Mouse (Mus musculus): ENCODE results near the gene Oscar. TPM values are rescaled to one million over a fixed set of nuclear protein-coding genes. Genes with fewer than 3 reads are reported as not detected.
A peak's percentile ranks its signal among the peaks of the same experiment; 100 is the strongest.

Gene Oscar
- 0.43 and 0.44 TPM in 2 replicates for polyA plus RNA-seq (2012; rRNA removed)

- no peak for DNase-seq (ENCODE audit: low spot score)
These were observed at the start of gene Oscar for GRCm38 (mm10) chr7:3616057-3616388. TSS of gene Oscar (minus strand) at chr7:3616157.

DNA sequence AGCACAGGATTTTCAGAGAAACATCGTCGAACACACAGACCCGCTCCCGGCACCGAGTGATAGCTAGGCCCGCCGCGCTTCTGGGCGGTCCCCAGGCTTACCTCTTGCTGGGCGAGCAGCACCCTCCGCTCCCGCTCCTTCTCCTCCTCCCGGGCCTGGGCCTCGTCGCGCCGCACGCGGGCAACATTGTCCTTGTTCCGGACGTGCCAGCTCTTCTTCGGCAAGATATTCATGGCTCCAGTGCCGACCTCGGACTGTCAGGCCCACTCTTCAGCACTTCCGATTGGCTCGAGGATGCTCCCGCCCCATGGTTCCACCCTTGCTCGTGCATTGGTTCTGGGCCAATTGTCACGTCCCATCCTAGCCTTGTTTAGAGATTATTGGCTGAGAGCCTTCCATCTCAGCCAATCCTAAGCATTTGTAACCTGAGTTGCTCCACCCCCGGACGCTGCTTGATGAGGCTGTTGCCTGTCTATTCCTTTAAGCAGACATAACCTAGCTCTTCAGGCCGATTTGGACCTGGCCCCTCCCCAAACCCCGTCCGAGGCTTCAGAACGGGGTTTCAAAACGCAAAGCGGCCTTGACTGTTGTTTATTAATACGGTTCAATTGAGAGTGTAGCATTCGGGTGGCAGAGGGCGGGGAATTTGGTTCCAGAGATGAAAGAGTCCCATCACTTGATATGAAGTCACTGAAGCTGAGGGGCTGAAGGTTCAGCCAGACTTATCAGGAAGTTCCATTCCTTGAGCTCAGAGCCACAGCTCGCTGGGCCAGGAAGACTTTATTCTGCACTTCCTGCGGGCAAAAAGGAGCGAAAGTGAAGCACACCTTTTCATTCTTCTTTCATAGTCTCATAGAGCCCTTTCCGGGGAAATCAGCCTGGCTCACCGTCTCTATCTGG lies 49.5 kb upstream of the Oscar start, which contains the start of gene Leng1:
TSS of gene Leng1 (minus strand) at position 626 of the 900 bp plus-strand sequence.
- DNase-seq (ENCODE audit: low spot score) = peak; percentile 86

DNA sequence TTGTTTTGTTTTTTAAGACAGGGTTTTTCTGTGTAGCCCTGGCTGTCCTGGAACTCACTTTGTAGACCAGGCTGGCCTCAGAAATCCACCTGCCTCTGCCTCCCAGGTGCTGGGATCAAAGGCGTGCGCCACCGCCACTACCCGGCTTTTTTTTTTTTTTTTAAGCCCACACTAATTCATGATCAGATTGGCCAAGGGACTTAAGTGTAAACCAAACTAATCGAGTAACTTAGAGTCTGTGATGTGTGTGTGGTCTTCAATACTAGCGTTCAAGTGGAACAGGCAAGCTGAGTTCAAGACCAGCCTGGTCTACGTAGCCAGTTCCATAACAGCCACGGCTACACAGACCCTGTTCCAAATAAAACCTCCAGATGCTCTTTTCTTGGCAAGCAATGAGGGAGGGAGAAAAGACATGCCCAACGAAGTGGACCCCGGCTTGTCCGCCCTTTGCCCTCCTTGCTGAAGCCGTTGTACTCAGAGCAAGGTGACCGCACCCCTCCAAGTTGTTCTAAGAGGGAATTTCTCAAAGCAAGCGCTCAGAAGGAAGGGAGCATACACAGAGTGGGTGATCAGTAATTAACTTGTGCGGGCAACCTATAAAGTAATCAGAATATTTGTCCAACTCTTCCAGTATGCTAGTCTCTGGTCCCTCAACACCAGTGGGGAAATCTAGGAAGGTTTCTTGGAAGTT lies 48.7 kb upstream of the Oscar start:
- no peak for DNase-seq (ENCODE audit: low spot score)

- no peak for DNase-seq (ENCODE audit: low spot score)
These were observed 42.6 kb upstream of the Oscar start for GRCm38 (mm10) chr7:3658578-3658977.

DNA sequence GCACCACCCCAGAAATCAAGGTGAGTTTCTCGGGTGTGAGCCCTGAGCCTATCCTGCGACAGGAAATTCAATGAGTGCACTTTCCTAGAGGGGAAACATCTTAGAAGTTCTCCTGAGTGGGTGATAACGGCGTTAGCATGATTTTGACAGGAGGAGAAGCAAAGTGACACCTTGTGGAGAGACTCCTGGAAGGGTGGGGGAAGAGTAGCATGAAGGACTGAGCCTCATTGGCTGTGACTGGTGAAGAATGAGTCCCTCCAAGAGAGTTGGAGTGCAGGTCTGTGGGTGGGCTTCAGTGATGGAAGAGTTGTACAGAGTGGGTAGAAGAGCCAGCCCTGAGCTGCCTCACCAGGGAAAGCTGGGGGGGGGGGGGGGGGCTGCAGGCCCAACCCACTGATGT lies 41.0 kb upstream of the Oscar start:
- DNase-seq (ENCODE audit: low spot score) = no peak

DNA sequence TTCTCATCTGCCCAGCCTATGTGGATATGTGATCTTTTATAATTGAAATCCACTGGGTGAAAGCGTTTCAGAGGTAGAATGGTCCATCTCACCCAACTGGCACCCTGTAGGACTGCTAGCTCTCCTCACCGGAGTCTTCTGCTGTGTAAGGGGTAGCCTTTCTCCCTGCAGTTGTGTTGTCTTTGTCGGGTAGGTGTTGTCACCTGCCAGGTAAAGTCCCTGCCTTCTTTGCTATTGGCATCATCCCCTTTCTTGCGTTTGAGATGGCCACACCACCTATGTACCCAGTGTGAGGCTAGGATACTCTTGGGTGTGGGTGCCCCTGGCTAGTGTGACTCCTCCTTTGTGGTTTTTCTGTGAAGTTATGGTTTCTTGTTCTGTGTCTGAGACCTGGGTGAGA lies 30.7 kb upstream of the Oscar start:
- no peak for DNase-seq (ENCODE audit: low spot score)

GRCm38 (mm10) chr7:3646188-3646587 lies 30.2 kb upstream of the Oscar start:
- DNase-seq (ENCODE audit: low spot score) = no peak

DNA sequence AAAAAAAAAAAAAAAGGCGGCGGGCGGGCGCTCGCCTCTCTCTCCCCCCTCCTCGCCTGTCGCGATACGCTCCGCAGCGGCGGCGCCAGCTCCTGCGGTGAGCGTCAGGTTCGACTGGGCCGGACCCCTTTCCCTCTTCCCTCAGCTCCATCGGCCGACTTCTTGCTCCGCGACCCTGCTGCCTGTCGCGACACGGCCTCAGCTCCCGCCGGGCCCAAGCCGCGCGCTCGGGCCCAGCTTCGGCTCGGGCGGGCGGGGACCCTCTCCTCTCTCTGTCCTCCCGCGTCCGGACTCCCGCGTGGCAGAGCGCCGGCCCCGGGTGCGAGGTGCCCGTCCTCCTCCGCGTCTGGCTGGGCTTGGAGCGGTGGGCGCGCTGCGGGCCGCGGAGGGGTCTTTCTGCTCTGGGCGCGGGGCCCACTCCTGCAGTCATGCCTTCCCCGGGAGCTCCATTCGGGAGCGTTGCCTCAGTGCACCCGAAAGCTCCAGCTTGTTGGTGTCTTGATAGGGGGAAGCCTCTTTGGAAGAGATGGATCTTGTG lies 29.6 kb upstream of the Oscar start:
- no peak for DNase-seq (ENCODE audit: low spot score)

DNA sequence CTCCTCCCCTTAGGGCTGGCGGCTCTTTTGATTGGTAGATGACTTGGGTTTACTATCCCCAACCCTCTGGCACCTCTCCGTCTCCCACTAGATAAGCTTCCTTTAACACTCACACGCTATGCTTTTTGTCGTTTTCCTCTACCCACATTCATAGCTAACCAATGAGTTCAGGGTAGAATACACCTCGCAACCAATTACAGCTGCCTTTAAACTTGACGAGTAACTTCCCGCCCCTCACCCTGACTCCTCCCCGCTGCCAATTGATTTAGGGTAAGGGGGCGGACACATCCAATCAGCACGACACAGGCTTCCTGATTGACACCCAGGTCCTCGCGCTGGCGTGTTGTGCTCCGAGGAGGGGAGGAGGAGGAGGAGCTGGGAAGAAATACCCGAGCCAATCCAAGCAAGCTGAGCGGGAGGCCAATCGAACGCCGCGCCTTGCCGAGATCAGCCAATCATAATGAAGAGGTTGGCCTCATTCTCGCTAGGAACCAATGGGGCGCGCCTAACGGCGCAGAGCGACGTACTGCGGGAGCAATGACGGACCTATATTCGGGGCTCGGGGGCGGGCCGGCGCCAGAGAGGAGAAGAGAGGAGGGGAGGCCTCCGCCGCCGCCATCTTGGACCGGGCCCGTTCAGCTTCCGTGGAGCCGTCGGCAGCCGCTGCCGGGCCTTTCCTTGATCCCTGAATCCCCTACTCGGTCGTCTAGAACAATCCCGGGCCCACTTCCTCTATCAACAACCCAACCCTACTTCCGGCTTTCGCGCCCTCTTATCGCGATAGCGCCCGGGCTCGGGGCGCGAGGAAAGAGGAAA lies 28.9 kb upstream of the Oscar start, which contains the start of gene Cnot3:
TSS of gene Cnot3 (plus strand) at position 597 of the 816 bp plus-strand sequence.
- DNase-seq (ENCODE audit: low spot score) = peak; percentile 91

DNA sequence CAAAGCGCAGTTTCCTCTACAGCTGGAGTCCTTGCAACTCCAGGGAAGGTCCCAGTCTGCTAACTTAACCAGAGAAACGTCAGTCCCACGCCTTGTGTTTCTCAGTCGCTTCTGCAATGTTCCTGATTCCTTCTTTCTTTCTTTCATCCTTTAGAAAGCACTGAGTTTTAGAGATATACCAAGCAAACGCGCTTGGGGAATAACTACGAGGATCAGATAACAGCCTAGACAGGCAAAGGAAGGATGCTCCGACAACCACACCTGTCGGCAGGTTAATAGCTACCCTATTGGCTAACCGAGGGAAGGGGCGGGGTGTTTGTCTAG lies 28.4 kb upstream of the Oscar start:
- no peak for DNase-seq (ENCODE audit: low spot score)

DNA sequence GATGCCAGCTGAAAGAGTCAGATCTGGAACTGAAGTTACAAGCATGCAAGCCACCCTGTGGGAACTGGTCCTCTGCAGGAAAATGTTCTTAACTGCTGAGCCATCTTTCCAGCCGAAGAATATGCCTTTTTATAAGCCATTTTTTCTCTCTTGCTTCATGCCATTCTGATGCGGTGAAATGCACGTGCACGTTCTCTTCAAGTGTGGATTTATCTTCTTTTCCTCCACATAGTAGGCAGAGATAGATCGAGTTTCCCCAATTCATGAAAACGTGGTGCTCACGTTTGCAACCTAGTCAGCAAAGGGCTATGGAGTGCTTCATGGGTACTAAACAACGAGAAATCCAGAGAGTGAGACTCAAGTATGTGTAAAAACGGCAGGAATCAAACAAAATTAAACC lies 27.9 kb upstream of the Oscar start:
- no peak for DNase-seq (ENCODE audit: low spot score)

DNA sequence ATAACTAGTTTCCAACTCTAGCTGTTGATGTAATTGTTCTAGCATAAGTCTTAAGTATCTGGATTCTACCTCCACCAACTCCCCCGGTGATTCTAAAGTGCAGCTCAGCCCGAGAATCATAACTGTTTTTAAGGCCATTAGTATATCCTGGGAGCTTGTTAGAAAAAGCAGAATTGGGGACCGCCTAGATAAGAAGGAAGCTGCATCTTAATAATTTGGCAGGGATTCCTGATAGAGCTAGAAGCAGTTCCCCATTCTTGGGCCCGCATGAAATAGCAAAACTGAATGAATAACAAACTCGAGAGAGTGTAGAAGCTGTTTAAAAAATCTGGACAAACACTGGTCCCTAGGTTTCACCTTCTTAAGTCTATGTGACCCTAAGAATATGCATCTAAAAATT lies 27.5 kb upstream of the Oscar start:
- no peak for DNase-seq (ENCODE audit: low spot score)

DNA sequence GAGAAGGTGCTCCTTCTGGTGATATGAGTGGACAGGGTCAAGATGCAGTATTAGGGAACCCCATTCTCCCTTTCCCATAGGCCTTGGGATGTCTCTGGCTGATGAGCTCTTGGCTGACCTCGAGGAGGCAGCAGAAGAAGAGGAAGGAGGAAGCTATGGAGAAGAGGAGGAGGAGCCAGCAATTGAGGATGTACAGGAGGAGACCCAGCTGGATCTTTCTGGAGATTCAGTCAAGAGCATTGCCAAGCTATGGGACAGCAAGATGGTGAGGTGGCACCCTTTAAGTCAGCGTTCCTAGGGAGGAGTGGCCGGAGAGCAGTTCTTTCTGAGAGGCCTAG lies 14.5 kb upstream of the Oscar start:
- DNase-seq (ENCODE audit: low spot score) = no peak

GRCm38 (mm10) chr7:3629543-3630477 lies 13.9 kb upstream of the Oscar start, which contains the start of the genes Tfpt and Prpf31:
TSS of gene Tfpt (minus strand) at chr7:3629929.
TSS of gene Prpf31 (plus strand) at chr7:3629985.
- peak; percentile 89 for DNase-seq (ENCODE audit: low spot score)

DNA sequence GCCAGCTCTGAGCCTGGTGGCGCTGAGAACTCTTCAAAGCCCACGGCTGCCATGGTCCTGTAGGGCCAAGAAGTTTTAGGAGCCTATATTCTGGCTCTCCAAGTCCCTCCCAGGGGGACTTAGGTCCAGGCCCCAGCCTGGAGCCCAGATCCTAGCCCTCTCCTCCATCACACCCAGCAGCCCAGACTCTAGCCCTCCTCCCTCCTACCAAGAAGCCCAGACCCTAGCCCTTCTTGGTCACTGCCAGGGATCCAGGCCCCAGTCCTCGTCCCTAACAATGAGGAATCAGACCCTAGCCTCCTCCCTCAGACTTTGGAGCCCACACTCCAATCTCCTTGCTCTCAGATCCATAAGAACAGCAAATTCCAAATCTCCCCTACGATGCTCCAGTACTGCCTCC lies 13.1 kb upstream of the Oscar start:
- no peak for DNase-seq (ENCODE audit: low spot score)

GRCm38 (mm10) chr7:3617242-3617995 lies 1.5 kb upstream of the Oscar start, which contains the start of gene Ndufa3:
TSS of gene Ndufa3 (plus strand) at chr7:3617373.
- peak; percentile 56 for DNase-seq (ENCODE audit: low spot score)

GRCm38 (mm10) chr7:3616389-3617241 lies 658 bp upstream of the Oscar start:
- no peak for DNase-seq (ENCODE audit: low spot score)

DNA sequence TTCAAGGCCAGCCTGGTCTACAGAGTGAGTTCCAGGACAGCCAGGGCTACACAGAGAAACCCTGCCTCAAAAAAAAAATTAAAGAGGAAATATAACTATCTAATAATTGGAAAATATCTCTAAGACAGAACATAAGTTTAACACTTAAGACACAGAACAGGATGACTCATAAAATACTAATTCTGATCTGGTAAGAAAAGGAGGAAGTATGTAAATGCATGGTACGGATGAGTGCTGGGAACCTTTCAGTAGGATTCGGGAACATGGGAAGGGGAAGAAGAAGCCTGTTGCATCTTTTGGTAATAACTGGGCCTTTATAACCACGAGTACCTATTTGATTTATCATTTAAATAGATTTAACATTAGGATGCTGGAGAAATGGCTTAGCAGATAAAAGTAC lies 1.9 kb downstream of the Oscar start:
- no peak for DNase-seq (ENCODE audit: low spot score)

GRCm38 (mm10) chr7:3611006-3611405 lies 5.0 kb downstream of the Oscar start:
- DNase-seq (ENCODE audit: low spot score) = no peak

Data from urinary bladder, adult 2 months (tissue).